In the genomic region with DNA sequence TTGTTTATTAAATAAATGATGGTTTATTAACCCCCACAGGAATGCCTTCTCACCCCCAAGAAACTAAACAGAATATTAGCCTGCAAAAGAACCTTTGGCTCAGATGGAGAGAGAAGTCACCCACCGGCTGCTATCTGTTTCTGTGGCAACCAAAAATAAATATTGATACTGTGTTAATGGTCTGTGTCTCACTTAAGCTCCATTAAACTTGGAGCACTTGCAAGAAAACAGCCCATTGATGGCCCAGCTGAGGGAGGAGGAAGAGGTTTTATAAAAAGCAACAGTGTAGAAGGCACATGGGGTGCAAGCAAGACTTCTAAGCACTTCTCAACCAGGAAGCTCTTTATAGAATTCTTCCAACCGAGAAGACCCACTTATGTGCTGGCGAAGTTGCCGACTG, we compare ENCODE assay signal across 20 mouse cellular contexts.
"Had no signal": no experiment of that assay in that cellular context is flagged by ENCODE, and none has a peak within 500 bp of the region (broad histone marks: within the 10 kb centered on the region; RNA-seq: fewer than 3 reads in every experiment).

No protein-coding gene starts in this region.

- H3K9me3 ChIP-seq: liver, embryonic 13.5 days; lung, embryonic 15.5 days had no signal

- H3K27me3 ChIP-seq: liver, embryonic 13.5 days; lung, embryonic 15.5 days; megakaryocyte, embryonic 14.5 days; midbrain, embryonic 12.5 days had no signal

- ATAC-seq: hindbrain, postnatal 0 days; liver, postnatal 0 days; midbrain, embryonic 16.5 days had no signal

- DNase-seq: kidney, adult 11 months; kidney, postnatal 10 days; layer of hippocampus, adult 9-11 months; layer of hippocampus, postnatal 36 days; liver; liver, embryonic 13.5 days; liver, postnatal 0 days; lung, postnatal 14 days; right cerebral cortex, adult 18-20 months; right cerebral cortex, postnatal 4 days; spleen, adult 18-20 months; thymus, adult 18-20 months; thymus, postnatal 14 days had no signal

- H3K36me3 ChIP-seq: limb, embryonic 12.5 days; liver, embryonic 13.5 days; lung, embryonic 15.5 days; midbrain, embryonic 12.5 days had no signal

- H3K4me3 ChIP-seq: limb, embryonic 12.5 days; liver, embryonic 13.5 days; lung, embryonic 15.5 days; megakaryocyte, embryonic 14.5 days; midbrain, embryonic 12.5 days had no signal

- H3K4me1 ChIP-seq: limb, embryonic 12.5 days; liver, embryonic 13.5 days; lung, embryonic 15.5 days; megakaryocyte, embryonic 14.5 days; midbrain, embryonic 12.5 days had no signal

- H3K9ac ChIP-seq: limb, embryonic 12.5 days; liver, embryonic 13.5 days; liver, postnatal 0 days; lung, embryonic 15.5 days; midbrain, embryonic 12.5 days had no signal

- H3K4me2 ChIP-seq: limb, embryonic 12.5 days; liver, embryonic 13.5 days; lung, embryonic 15.5 days; midbrain, embryonic 12.5 days had no signal

- H3K27ac ChIP-seq: hindbrain, postnatal 0 days; limb, embryonic 12.5 days; liver, embryonic 13.5 days; lung, embryonic 15.5 days; macrophage; midbrain, embryonic 12.5 days had no signal
